Mouse (Mus musculus): ENCODE measurements at regions not wholly inside any gene's neighbourhood (a gene's known extent, or its start where the extent isn't known, plus 50 kb on each side); places are given as distances from the start of the nearest gene placed in this dataset.

GRCm38 (mm10) chr19:20035223-20035622 lies 355.5 kb downstream of the Anxa1 start:
- DNase-seq (ENCODE audit: extremely low spot score in 1 of 2, low spot score in 1 of 2), result no peak

DNA sequence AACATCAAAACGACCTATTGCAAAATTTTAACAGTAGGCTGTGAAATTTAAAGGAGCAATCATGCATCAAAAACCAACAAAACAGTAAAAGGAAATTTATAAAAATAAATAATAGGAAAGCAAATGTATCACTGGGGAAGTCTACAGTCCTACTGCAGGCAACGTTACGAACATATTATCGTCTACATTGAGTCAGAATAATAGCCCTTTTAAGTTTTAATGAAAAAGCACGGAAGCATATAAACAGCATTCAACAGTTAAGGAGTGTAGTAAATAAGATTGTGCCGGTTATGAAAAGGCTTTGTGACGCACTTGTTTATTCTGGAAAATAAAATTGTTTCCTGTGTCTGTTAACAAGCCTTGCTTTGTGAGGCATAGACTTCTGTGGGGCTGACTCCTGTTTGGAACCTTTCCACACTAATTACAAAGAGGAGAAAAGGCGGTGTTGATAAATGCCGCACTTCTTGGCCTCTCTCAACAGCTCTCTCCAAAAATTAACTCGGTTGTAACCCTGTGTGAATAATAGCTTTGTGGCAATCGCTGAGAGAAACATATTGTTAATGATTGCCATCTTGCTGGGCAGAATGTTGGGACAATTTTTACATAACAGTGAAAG lies 363.0 kb downstream of the Anxa1 start:
- DNase-seq (ENCODE audit: extremely low spot score in 1 of 2, low spot score in 1 of 2), result no peak

DNA sequence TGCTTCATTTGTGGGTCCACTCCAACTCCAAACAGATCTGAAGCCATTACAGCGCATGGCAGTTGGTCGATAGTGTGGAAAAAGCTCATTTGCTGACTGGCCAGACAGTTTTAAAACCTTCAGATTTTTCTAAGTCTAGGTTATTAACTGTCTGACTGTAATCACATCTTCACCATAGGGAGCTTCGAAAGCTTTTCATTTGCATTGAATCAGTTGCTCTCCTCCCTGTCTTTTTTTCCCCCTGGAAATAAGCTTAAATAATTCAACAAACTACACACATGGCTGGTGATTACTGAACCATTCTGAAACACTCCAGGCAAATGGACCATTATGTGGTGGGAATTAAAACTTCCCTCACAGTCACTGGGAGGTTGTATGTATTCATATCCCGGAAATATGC lies 376.6 kb downstream of the Anxa1 start:
- DNase-seq (ENCODE audit: extremely low spot score in 1 of 2, low spot score in 1 of 2), result no peak

DNA sequence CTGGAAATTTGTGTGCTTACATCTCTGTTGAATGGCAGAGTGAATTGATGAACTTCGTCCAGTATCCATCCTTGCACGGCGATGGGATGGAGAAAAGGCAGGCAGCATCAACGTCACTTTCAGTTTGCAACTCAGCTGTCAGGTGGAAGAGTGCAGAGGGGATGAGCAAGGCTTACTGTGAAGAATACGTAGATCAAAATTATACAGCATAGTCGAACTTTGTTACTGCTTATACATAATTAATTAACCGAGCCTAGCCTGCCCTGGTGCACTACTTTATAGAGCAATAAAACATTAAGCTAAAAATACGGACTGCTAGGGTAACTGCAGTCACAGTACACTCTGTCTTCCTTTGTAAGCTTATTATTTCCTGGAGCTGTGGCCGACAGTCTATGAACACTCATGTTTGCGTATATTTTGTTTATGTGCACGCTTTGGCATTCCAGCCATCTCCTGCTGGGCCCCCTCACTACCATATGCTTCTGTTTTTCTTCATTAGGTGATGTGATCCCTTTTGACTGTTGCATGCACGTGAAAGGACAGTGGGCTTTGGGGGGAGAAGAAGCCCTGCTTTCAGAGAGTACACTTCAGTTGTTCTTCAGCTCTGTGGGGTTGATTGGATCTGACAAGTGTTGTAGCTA lies 380.8 kb downstream of the Anxa1 start:
- DNase-seq (ENCODE audit: extremely low spot score in 1 of 2, low spot score in 1 of 2), result no peak

DNA sequence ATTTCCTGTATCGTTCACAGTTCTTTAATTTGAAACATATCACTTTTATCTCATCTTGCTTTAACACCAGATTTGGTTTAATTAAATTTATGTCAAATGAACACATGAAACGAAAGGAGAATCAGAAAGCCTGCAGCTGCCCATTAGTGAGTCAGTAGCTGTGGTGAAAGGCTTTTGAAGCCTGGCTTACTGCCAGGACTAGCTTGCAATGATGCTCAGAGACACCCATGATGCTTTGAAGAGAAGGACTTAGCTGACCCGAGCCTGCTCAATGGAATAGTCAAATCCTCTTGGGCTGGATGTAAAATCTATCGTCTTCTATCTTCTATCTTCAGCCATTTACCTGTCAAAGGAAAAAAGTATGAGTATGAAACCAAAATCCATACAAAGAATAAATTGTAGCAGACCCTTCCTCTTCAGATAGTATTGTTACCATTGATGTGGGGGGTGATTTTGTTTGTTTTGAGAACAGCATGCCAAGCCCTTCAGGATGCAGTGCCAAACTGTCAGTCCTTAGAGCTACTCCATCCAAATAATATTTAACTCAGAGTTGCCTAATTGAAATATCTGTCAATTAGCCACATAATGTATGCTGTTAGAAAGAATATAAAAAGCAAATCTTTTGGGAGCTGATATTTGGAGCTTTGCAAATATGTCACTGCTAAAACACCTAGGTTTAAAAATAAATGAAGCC lies 384.7 kb downstream of the Anxa1 start:
- peak in 1 of 2 experiments; percentile 8 for DNase-seq (ENCODE audit: extremely low spot score in 1 of 2, low spot score in 1 of 2)

DNA sequence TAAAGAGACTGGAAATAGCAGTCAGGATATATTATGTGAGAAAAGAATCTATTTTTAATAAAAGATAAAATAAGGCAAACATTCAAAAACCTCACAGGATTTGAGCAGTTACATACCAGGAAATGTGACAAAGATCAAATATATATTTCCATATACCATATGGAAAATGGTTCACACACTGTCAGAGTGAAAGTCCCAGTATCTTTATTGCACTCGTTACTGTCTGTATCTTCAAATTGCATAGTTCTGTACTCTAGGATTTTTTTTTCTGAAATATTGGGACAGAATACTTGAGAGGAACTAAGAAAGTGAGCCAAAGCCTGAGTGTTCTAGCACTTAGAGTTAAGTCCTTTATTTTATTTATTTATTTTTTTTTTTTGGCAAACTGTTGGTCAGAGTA lies 403.5 kb downstream of the Anxa1 start:
- DNase-seq (ENCODE audit: extremely low spot score in 1 of 2, low spot score in 1 of 2), result no peak

- DNase-seq (ENCODE audit: extremely low spot score in 1 of 2, low spot score in 1 of 2), result no peak
Measured at GRCm38 (mm10) chr19:19978816-19979215, 411.9 kb downstream of the Anxa1 start.

GRCm38 (mm10) chr19:19977609-19978259 lies 413.0 kb downstream of the Anxa1 start:
- DNase-seq (ENCODE audit: extremely low spot score in 1 of 2, low spot score in 1 of 2), result no peak

- DNase-seq (ENCODE audit: extremely low spot score in 1 of 2, low spot score in 1 of 2), result no peak
Measured at GRCm38 (mm10) chr19:19976776-19977175, 414.0 kb downstream of the Anxa1 start.

DNA sequence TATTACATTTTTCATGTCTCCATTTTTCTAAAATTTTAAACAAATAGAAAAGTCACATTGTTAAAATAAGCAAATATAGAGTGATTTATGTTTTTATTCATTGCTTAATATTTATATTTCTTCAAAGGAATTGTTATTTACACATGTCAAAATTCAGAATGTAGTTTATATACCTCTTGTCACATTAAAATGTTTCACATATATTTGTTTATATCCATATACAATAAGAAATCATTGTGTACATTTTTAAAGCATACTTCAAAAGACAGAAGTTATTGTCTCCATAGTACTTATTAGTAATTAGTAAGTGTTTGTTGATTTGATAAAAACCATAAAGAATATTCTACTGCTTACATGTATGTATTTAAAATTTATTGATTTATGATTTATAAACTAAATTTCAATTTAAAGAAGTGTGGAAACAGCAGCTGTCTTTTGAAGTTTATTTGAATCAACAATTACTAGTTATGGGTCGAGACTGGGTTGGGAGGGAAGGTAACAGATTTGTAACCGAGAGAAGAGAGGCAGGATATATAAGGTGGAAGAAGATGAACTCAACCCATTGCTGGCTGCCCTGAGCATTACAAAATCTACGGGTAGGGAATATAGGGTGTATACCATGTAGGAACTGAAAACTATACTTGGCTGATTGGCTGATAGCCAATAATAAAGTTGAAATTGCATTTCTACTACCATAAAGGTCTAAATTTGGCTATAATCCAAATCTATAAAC lies 420.8 kb downstream of the Anxa1 start:
- DNase-seq (ENCODE audit: extremely low spot score in 1 of 2, low spot score in 1 of 2), result no peak

GRCm38 (mm10) chr19:19969335-19969734 lies 421.4 kb downstream of the Anxa1 start:
- DNase-seq (ENCODE audit: extremely low spot score in 1 of 2, low spot score in 1 of 2), result no peak

GRCm38 (mm10) chr19:19945247-19945646 lies 445.5 kb downstream of the Anxa1 start:
- DNase-seq (ENCODE audit: extremely low spot score in 1 of 2, low spot score in 1 of 2), result no peak

DNA sequence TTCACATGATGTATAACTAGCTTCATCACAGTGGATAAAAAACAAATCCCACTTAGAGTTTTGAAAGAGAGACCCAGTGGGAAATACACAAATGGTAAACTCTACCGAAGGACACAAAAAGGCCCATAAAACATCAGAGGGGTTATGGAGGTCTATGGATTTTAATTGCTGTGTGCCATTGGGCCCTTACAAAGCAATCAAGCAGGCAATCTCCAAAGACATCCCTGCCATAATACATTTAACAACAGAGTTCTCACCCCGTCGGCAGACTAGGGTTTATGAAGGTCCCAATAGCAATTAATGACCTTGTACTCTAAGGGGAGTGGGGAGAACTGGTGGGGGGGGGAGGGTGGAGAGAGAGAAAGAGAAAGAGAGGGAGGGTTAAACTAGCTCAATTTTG lies 448.0 kb downstream of the Anxa1 start:
- no peak for DNase-seq (ENCODE audit: extremely low spot score in 1 of 2, low spot score in 1 of 2)

GRCm38 (mm10) chr19:19921109-19921508 lies 469.6 kb downstream of the Anxa1 start:
- no peak for DNase-seq (ENCODE audit: extremely low spot score in 1 of 2, low spot score in 1 of 2)

DNA sequence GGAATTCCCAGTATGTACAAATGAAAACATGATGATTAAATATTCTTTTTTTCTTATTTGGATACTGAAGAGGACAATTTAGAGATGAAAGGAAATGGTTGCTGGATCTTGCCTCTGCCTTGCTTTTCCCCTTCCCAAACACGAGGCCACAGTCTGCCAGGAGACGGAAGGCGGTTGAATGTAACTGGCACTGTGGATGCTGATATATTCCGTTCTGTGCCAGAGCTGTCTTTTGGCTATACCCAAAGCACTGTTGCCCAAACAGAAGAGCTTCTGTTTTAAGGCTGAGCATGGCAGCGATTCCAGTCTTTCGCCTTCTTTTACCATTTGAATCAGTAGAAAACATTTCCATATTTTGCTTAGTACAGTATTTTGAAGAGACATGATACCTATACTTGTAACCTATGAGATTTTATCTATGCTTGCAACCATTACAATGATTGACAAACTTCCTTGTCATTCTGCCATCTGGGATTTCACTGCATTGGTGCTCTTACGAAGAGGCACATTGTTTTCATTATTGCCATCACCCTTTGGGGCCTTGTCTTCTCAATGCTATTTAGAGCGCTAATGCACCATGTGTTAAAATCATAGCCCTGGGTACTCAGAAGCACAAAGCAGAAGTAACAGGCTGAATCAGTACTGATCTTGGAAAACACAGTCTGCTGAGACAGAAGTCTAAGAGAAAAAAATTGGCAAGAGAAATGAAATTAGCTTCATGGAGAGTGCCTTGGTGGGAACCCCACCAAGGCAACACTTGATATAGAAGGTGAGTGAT lies 504.6 kb downstream of the Anxa1 start:
- peak in 1 of 2 experiments; percentile 12 for DNase-seq (ENCODE audit: extremely low spot score in 1 of 2, low spot score in 1 of 2)

DNA sequence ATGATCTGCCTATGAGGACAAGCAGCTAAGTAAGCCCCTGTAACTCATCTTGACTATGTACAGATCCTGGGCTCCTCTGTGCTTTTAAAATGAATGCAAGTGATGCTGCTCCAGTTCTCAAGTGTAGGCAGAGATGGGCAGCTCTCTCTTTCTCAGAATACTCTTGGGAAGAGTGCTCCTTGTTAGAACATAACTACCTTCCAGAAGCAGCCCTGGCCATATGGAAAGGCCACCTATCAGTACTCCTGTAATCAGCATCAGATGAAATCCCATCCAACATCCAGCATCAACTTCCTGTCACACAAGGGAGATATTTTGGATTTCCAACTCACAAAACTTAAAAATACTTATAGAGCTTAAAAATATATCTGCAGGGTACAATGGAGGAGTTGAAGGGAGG lies 509.8 kb downstream of the Anxa1 start:
- peak; percentile 11 to 16 for DNase-seq (ENCODE audit: extremely low spot score in 1 of 2, low spot score in 1 of 2)

- DNase-seq (ENCODE audit: extremely low spot score in 1 of 2, low spot score in 1 of 2), result no peak
Measured at GRCm38 (mm10) chr19:19848152-19848551, 542.6 kb downstream of the Anxa1 start.

DNA sequence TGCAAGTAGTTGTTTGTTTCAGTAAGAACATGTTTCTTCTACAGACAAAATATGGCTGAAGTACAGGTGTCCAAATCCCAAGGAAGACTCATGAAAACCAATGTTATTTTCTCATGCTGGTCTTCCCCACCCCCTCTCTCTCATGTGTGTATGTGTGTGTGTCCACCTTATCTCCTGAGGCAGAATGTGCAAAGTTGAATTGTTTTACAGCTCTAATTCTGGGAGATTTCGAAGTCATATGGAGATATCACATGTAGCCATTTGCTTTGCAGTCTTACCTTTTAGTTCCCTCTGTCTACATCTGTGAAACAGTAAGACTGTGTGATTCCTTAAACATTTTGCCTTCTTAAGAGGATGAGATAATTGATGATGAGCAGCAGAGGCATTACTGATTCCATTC lies 582.8 kb downstream of the Anxa1 start:
- no peak for DNase-seq (ENCODE audit: extremely low spot score in 1 of 2, low spot score in 1 of 2)

DNA sequence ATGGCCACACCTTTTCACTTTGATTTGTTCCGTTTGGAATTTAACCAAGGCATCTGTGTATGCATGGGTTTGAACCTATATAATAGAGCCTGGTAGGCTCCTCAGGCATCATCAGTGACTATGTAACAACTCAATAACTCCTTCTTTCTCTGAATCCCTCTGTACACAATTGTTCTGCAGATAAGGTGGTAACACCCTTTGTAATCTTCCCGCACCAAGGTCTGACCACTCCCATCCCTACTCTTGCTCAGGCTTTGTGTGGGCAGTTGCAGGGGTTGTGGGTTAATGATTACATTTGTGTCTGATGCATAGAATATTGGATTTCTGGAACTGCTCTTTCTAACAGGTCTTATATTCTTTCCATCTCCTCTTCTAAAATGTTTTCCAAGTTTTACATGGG lies 596.9 kb downstream of the Anxa1 start:
- no peak for DNase-seq (ENCODE audit: extremely low spot score in 1 of 2, low spot score in 1 of 2)

GRCm38 (mm10) chr19:19783507-19783906 lies 607.2 kb downstream of the Anxa1 start:
- no peak for DNase-seq (ENCODE audit: extremely low spot score in 1 of 2, low spot score in 1 of 2)

Data from frontal cortex, adult 2 months (tissue).